Comparison of ENCODE assay signal across 14 mouse cellular contexts in the genomic region with DNA sequence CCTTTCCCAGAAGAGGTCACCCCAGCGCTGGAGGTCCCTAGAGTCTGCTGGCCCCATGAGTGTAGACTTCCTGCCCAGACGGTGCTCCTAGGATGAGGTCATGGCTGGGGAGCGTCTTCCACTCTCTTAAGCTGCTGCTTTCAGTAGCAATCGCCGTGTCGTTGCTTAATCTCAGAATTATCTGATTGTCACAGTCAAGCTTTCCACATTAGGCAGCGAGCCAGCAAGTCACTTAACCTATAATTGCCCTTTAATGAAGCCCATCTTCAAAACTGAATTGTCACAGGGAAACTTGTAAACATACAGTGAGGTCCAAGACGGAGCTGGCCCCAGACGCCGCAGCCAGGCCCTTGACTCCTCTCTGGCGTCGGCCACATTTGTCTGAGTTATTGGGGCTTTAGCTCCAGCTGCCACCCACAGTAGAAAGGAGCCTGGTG.
DNase-seq lines count a peak whose midpoint lies in the region; ATAC-seq lines count a peak whose summit lies in the region.
"Had no signal": no experiment of that assay in that cellular context is flagged by ENCODE, and none has a peak within 500 bp of the region (broad histone marks: within the 10 kb centered on the region; RNA-seq: fewer than 3 reads in every experiment).

No protein-coding gene starts in this region.

- 60% methylated on average over 12 of the region's 12 CpGs for WGBS in hindbrain, embryonic 13.5 days
- 76% methylated on average over 12 of the region's 12 CpGs for WGBS in hindbrain, embryonic 10.5 days

- no peak for DNase-seq in hindbrain, embryonic 10.5 days (ENCODE audit: low spot score)
- DNase-seq in fat pad, adult 2 months (ENCODE audit: extremely low read depth, low read depth, low spot score): peak; percentile 25
- peak; percentile 84 for DNase-seq in kidney, postnatal 10 days
- DNase-seq in lung, postnatal 4 days: peak; percentile 70 to 89
- no peak for DNase-seq in frontal cortex, postnatal 14 days (ENCODE audit: low spot score in 2 of 2)
- DNase-seq in adrenal gland, postnatal 10 days: no peak
- DNase-seq: adrenal gland, postnatal 25 days; cerebellum, adult 2 months; liver; right cerebral cortex, postnatal 14 days had no signal

- H3K4me2 ChIP-seq in hindbrain, embryonic 13.5 days: no peak overlapping the region
- H3K4me2 ChIP-seq: forebrain, embryonic 13.5 days; neural tube, embryonic 13.5 days had no signal

- H3K27ac ChIP-seq in hindbrain, embryonic 13.5 days: 0 out of 2 replicates have a peak overlapping the region, but pooled peaks have one; percentile 18
- H3K27ac ChIP-seq in hindbrain, embryonic 10.5 days: no peak overlapping the region
- H3K27ac ChIP-seq: forebrain, embryonic 13.5 days; midbrain, embryonic 10.5 days; neural tube, embryonic 13.5 days had no signal

- peaks cover 24% of the 10 kb centered on the region for H3K27me3 ChIP-seq in hindbrain, embryonic 13.5 days
- peaks cover 22% of the 10 kb centered on the region for H3K27me3 ChIP-seq in hindbrain, embryonic 10.5 days (ENCODE audit: insufficient read depth, poor library complexity, severe bottlenecking)

- H3K9me3 ChIP-seq in hindbrain, embryonic 13.5 days: no peaks in the 10 kb centered on the region
- peaks cover 3% of the 10 kb centered on the region; the same call in 1 of the 2 replicates for H3K9me3 ChIP-seq in hindbrain, embryonic 10.5 days
- H3K9me3 ChIP-seq: forebrain, embryonic 13.5 days; midbrain, embryonic 10.5 days; neural tube, embryonic 13.5 days had no signal

- no peak overlapping the region for H3K9ac ChIP-seq in hindbrain, embryonic 13.5 days
- H3K9ac ChIP-seq: forebrain, embryonic 13.5 days; neural tube, embryonic 13.5 days had no signal

- ATAC-seq in hindbrain, embryonic 13.5 days (ENCODE audit: low FRiP score): no peak
- ATAC-seq: forebrain, embryonic 13.5 days had no signal

- peaks cover 21% of the 10 kb centered on the region for H3K4me1 ChIP-seq in hindbrain, embryonic 13.5 days (replicated peaks)
- H3K4me1 ChIP-seq in hindbrain, embryonic 10.5 days (replicated peaks): peaks cover 22% of the 10 kb centered on the region

- no peaks in the 10 kb centered on the region for H3K36me3 ChIP-seq in hindbrain, embryonic 13.5 days
- H3K36me3 ChIP-seq in hindbrain, embryonic 10.5 days: no peaks in the 10 kb centered on the region
- H3K36me3 ChIP-seq: midbrain, embryonic 10.5 days; neural tube, embryonic 13.5 days had no signal

- no peak overlapping the region for H3K4me3 ChIP-seq in hindbrain, embryonic 13.5 days
- no peak overlapping the region for H3K4me3 ChIP-seq in hindbrain, embryonic 10.5 days
- H3K4me3 ChIP-seq: forebrain, embryonic 13.5 days; midbrain, embryonic 10.5 days; neural tube, embryonic 13.5 days had no signal

Comparison
In these comparisons a context has a peak if more than half of its experiments do, and no peak if none do; other contexts are left out.
1. DNase-seq: peak in fat pad, adult 2 months (single experiment), kidney, postnatal 10 days (single experiment) and lung, postnatal 4 days (2 of 2); none in hindbrain, embryonic 10.5 days (single experiment), frontal cortex, postnatal 14 days (0 of 2) and adrenal gland, postnatal 10 days (single experiment).